Mouse (Mus musculus): ENCODE data around the gene Cat. TPM values are rescaled to one million over a fixed set of nuclear protein-coding genes. Genes with fewer than 3 reads are reported as not detected.

Gene Cat
- 96.7 and 98.2 TPM in 2 replicates for polyA plus RNA-seq (2016; fragmentation: Nextera tagmentation; extraction: Ambion mirVana)

DNA sequence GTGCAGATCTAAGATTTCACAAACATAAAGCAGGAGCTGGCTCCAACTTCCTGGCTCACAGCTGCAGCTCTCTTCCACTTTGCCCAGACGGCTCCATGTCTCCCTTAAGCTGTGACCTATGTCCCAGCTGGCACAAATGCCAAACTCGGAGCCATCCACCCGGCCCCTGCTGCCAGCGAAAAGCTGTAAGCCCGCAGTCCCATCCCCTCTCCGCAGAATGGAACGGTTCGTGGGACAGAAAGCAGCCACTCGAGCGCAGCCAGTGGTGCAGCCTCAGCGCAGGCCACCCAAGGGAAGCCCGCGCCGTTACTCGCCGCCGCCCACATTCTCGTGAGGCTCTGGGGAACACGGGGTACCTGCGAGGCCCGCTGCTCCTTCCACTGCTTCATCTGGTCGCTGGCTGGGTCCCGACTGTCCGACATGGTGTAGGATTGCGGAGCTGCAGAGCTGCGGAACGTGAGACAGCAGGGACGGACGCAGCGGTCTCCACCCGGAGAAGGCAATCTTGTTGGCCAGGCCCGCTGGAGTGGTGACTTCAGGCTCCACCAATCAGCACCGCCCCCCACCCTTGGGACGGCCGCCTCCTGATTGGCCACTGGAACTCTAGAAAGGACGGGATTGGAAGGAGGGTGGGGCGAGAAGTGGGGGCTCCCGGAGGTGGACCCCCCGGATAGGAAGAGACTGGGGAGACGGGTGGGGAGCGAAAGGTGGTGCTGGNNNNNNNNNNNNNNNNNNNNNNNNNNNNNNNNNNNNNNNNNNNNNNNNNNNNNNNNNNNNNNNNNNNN, at the start of gene Cat:
TSS of gene Cat (minus strand) at position 544 of the 785 bp plus-strand sequence.
- WGBS = 0% methylated on average over 41 of the region's 41 CpGs
- no peaks in the 10 kb centered on the region for H3K36me3 ChIP-seq (replicated peaks)
- H3K9me3 ChIP-seq = no peaks in the 10 kb centered on the region
- peak; percentile 96 for DNase-seq (ENCODE audit: extremely low spot score, low spot score)
- H3K4me3 ChIP-seq = peak within 1 kb of the TSS; percentile 91
- H3K4me1 ChIP-seq = peaks cover 35% of the 10 kb centered on the region
- peak within 1 kb of the TSS; percentile 96 for H3K27ac ChIP-seq
- no peaks in the 10 kb centered on the region for H3K27me3 ChIP-seq (ENCODE audit: poor library complexity, severe bottlenecking)

- H3K9me3 ChIP-seq = no peaks in the 10 kb centered on the region
- no peak overlapping the region for H3K4me3 ChIP-seq
- 92% methylated on average over 1 of the region's 1 CpGs for WGBS
- H3K27me3 ChIP-seq (ENCODE audit: poor library complexity, severe bottlenecking) = no peaks in the 10 kb centered on the region
- H3K27ac ChIP-seq = no peak overlapping the region
- H3K36me3 ChIP-seq (replicated peaks) = no peaks in the 10 kb centered on the region
- H3K4me1 ChIP-seq = no peaks in the 10 kb centered on the region
- DNase-seq (ENCODE audit: extremely low spot score, low spot score) = no peak
Observed at GRCm38 (mm10) chr2:103525596-103525995, 40.6 kb upstream of the Cat start.

- no peaks in the 10 kb centered on the region for H3K36me3 ChIP-seq (replicated peaks)
- H3K9me3 ChIP-seq = no peaks in the 10 kb centered on the region
- WGBS = 80% methylated on average over 1 of the region's 1 CpGs
- no peak for DNase-seq (ENCODE audit: extremely low spot score, low spot score)
- no peaks in the 10 kb centered on the region for H3K4me1 ChIP-seq
- no peaks in the 10 kb centered on the region for H3K27me3 ChIP-seq (ENCODE audit: poor library complexity, severe bottlenecking)
- H3K4me3 ChIP-seq = no peak overlapping the region
- H3K27ac ChIP-seq = no peak overlapping the region
Observed at GRCm38 (mm10) chr2:103516472-103516871, 31.5 kb upstream of the Cat start.

- no peak for DNase-seq (ENCODE audit: extremely low spot score, low spot score)
- WGBS = 85% methylated on average over 6 of the region's 6 CpGs
- Histone ChIP-seq H3K4me1 (no peaks in the 10 kb centered on the region), H3K36me3 (replicated peaks) (no peaks in the 10 kb centered on the region), H3K4me3 (no peak overlapping the region), H3K27me3 (ENCODE audit: poor library complexity, severe bottlenecking) (no peaks in the 10 kb centered on the region), H3K9me3 (no peaks in the 10 kb centered on the region), H3K27ac (no peak overlapping the region)
Observed at GRCm38 (mm10) chr2:103515513-103516180, 30.7 kb upstream of the Cat start.

DNA sequence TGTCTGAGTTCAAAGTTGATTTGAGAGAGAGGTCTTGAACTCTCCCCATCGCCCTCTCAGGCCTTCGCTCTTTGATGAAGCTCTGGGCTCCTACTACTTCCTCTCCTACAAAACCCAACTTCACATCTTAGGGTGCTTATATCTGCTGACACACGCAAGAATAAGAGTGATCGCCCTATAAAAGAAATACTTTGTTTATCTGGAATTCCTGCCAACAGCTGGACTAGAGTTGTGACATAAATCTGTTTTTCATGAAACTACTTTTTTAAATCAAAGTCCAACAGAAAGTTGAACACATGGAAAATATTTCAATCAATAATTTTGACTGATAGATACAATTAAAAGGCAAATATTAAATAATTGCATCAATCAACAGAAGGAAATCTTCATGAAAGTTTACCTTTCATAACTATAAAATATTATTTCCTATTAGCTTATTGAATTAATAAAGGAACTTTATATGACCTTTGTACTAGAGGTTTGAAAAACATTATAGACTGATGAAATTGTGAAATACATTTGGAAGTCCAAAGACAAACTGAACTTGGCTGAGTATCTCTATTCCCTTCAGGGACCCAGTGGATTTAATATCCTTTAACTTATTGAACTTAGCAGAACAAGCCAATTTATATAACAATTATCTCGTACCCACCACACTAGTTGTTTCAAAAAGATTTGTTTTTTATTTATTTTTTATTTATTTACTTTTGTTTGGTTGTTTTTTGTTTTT, 27.3 kb upstream of the Cat start:
- Histone ChIP-seq H3K27me3 (ENCODE audit: poor library complexity, severe bottlenecking) (no peaks in the 10 kb centered on the region), H3K4me1 (no peaks in the 10 kb centered on the region), H3K9me3 (no peaks in the 10 kb centered on the region; the same call in 1 of the 2 replicates), H3K4me3 (no peak overlapping the region), H3K36me3 (replicated peaks) (no peaks in the 10 kb centered on the region), H3K27ac (no peak overlapping the region)
- DNase-seq (ENCODE audit: extremely low spot score, low spot score) = no peak
- WGBS = 87% methylated on average over 5 of the region's 5 CpGs

GRCm38 (mm10) chr2:103511631-103512030, 26.7 kb upstream of the Cat start:
- Histone ChIP-seq H3K9me3 (no peaks in the 10 kb centered on the region; the same call in 1 of the 2 replicates), H3K4me1 (no peaks in the 10 kb centered on the region)
- 87% methylated on average over 1 of the region's 1 CpGs for WGBS

DNA sequence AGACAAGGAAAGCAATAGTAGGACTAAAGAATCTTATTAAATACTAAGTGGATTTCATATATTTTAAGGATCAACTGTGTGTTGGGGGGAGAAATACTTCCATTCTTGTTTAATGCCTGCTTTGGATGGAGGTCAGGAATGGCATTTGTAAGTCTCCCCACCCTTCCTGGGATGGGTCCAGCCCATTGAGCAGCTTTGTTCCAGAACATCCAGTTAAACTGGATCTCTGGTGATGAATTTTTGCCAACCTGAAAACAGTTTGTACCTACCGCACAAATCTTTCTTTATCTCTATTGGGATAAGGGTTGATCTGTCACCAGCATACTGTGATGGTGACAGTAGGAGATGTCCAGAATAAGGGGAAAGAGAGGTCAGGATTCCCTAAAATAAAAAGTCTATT, 26.1 kb upstream of the Cat start:
- WGBS = 98% methylated on average over 1 of the region's 1 CpGs
- no peak overlapping the region for H3K4me3 ChIP-seq
- H3K4me1 ChIP-seq = no peaks in the 10 kb centered on the region
- DNase-seq (ENCODE audit: extremely low spot score, low spot score) = no peak
- no peaks in the 10 kb centered on the region; the same call in 1 of the 2 replicates for H3K9me3 ChIP-seq
- H3K36me3 ChIP-seq (replicated peaks) = no peaks in the 10 kb centered on the region
- H3K27me3 ChIP-seq (ENCODE audit: poor library complexity, severe bottlenecking) = no peaks in the 10 kb centered on the region
- no peak overlapping the region for H3K27ac ChIP-seq

More at GRCm38 (mm10) chr2:103511631-103512030, 26.7 kb upstream of the Cat start:
- no peaks in the 10 kb centered on the region for H3K27me3 ChIP-seq (ENCODE audit: poor library complexity, severe bottlenecking)
- no peak overlapping the region for H3K4me3 ChIP-seq
- no peak overlapping the region for H3K27ac ChIP-seq
- DNase-seq (ENCODE audit: extremely low spot score, low spot score) = no peak
- no peaks in the 10 kb centered on the region for H3K36me3 ChIP-seq (replicated peaks)

DNA sequence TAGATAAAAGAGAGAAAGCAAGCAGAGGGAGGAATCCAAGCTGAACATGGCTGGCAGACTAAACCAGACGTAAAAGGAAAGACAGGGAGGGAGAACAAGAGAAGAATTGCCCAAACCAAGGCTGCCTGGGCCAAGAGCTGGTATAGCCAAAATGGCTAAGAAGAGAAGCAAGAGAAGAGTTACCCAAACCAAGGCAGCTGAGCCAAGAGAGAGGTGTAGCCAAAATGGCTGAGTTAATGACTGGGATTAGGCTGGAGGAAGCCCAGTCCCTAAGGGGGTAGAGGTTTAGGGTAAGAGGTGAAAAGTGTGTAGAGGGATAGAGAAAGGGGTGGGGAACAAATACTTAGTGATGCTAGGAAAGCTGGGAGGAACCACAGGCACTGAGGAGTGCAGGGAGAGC, 22.7 kb upstream of the Cat start:
- Histone ChIP-seq H3K27me3 (ENCODE audit: poor library complexity, severe bottlenecking) (no peaks in the 10 kb centered on the region), H3K9me3 (peaks cover 8% of the 10 kb centered on the region; the same call in 1 of the 2 replicates), H3K36me3 (replicated peaks) (no peaks in the 10 kb centered on the region), H3K4me1 (no peaks in the 10 kb centered on the region), H3K4me3 (no peak overlapping the region), H3K27ac (no peak overlapping the region)
- DNase-seq (ENCODE audit: extremely low spot score, low spot score) = no peak
- WGBS = 96% methylated on average over 1 of the region's 1 CpGs

DNA sequence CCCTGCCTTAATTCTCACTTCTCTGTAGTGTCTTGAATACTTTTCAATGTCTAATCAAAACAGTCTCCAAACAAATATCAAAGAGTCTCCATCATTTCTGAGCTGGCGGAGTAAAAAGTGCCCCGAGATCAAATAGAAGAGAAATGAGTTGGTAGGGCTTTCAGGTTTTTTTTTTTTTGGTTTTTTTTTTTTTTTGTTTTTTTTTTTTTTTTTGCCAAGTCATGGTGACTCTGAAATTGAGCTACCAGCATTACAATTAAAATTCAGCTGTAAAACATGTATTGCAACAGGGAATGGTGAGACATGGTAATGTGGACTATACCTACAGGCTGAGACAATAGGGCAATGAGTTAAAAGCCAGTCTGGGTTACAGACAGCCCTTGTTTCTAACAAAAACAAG, 21.0 kb upstream of the Cat start:
- no peaks in the 10 kb centered on the region for H3K27me3 ChIP-seq (ENCODE audit: poor library complexity, severe bottlenecking)
- no peaks in the 10 kb centered on the region for H3K4me1 ChIP-seq

GRCm38 (mm10) chr2:103504463-103504862, 19.5 kb upstream of the Cat start:
- 91% methylated on average over 1 of the region's 1 CpGs for WGBS
- DNase-seq (ENCODE audit: extremely low spot score, low spot score) = no peak
- H3K9me3 ChIP-seq = peaks cover 8% of the 10 kb centered on the region; the same call in 1 of the 2 replicates
- H3K4me1 ChIP-seq = no peaks in the 10 kb centered on the region
- H3K4me3 ChIP-seq = no peak overlapping the region
- no peak overlapping the region for H3K27ac ChIP-seq
- H3K27me3 ChIP-seq (ENCODE audit: poor library complexity, severe bottlenecking) = no peaks in the 10 kb centered on the region
- no peaks in the 10 kb centered on the region for H3K36me3 ChIP-seq (replicated peaks)

More for the DNA sequence above, 21.0 kb upstream of the Cat start:
- no peak for DNase-seq (ENCODE audit: extremely low spot score, low spot score)
- WGBS = 99% methylated on average over 2 of the region's 2 CpGs
- H3K36me3 ChIP-seq (replicated peaks) = no peaks in the 10 kb centered on the region
- H3K9me3 ChIP-seq = peaks cover 8% of the 10 kb centered on the region; the same call in 1 of the 2 replicates
- H3K27ac ChIP-seq = no peak overlapping the region
- H3K4me3 ChIP-seq = no peak overlapping the region

GRCm38 (mm10) chr2:103500769-103501168, 15.8 kb upstream of the Cat start:
- no peak for DNase-seq (ENCODE audit: extremely low spot score, low spot score)
- Histone ChIP-seq H3K4me1 (no peaks in the 10 kb centered on the region), H3K9me3 (peaks cover 8% of the 10 kb centered on the region; the same call in 1 of the 2 replicates), H3K4me3 (no peak overlapping the region), H3K27ac (no peak overlapping the region), H3K27me3 (ENCODE audit: poor library complexity, severe bottlenecking) (no peaks in the 10 kb centered on the region), H3K36me3 (replicated peaks) (no peaks in the 10 kb centered on the region)
- 78% methylated on average over 2 of the region's 2 CpGs for WGBS

- 92% methylated on average over 6 of the region's 6 CpGs for WGBS
- Histone ChIP-seq H3K4me1 (no peaks in the 10 kb centered on the region), H3K27ac (no peak overlapping the region), H3K4me3 (no peak overlapping the region), H3K9me3 (no peaks in the 10 kb centered on the region), H3K36me3 (replicated peaks) (no peaks in the 10 kb centered on the region), H3K27me3 (ENCODE audit: poor library complexity, severe bottlenecking) (no peaks in the 10 kb centered on the region)
- DNase-seq (ENCODE audit: extremely low spot score, low spot score) = no peak
Observed at GRCm38 (mm10) chr2:103495633-103496418, 10.9 kb upstream of the Cat start.
